ENCODE assay signal across 8 mouse cellular contexts in the genomic region with DNA sequence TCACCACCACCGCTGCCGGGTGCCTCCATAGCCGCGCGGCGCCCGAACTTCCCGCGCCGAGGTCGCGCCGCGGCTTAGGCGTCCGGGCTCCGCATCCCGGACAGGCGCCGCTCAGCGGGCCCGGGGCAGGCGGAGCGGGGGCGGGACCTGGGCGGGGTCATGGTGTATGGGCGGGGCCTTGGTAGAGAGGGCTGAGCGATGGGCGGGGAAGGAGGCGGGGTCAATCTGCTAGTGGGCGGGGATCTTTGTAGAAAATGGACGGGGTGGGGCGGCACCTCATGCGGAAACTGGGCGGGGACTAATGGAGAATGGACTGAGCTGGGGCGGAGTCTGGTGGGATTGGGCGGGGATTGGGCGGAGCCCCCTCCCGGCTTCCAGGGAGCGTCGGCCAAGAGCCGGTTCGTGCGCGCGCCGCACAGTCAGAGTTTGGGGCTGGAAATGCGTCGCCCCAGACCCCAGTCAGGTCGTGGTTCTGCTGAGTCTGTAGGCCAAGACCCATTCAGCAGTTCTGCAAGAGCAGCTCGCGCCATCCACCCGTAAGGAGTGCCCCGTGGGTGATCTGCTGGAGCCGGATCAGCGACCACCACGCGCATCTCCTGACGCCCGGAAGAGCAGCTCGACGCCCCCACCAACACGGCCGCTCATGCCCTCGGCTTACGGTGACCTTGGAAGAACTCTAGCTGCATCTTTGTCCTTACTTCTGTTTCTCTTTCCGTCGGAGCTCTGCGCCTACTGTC. TPM values are rescaled to one million over a fixed set of nuclear protein-coding genes. Genes with fewer than 3 reads are reported as not detected.
DNase-seq lines count a peak whose midpoint lies in the region; ATAC-seq and TF ChIP-seq lines count a peak whose summit lies in the region.

A gene (minus strand): TSS at position 143 of the 737 bp plus-strand sequence.

- no peaks in the 10 kb centered on the region for H3K36me3 ChIP-seq in limb, embryonic 12.5 days
- no peaks in the 10 kb centered on the region for H3K36me3 ChIP-seq in midbrain, embryonic 14.5 days (ENCODE audit: control insufficient read depth, insufficient read depth, low read length)

- H3K4me3 ChIP-seq in embryonic fibroblast, embryonic 13.5 days (ENCODE audit: insufficient read depth, low read length) = peak within 1 kb of the TSS; percentile 49
- H3K4me3 ChIP-seq in limb, embryonic 12.5 days (replicated peaks) = peak within 1 kb of the TSS; percentile 71
- H3K4me3 ChIP-seq in midbrain, embryonic 14.5 days (replicated peaks; ENCODE audit: low read depth, low read length) = peak within 1 kb of the TSS; percentile 64

- H3K27ac ChIP-seq in embryonic fibroblast, embryonic 13.5 days (ENCODE audit: insufficient read depth, low read length) = no peak within 1 kb of the TSS
- peak within 1 kb of the TSS; percentile 75 for H3K27ac ChIP-seq in limb, embryonic 12.5 days
- H3K27ac ChIP-seq in midbrain, embryonic 14.5 days (replicated peaks; ENCODE audit: low read depth, low read length) = peak within 1 kb of the TSS; percentile 70

- no peaks in the 10 kb centered on the region for H3K4me1 ChIP-seq in embryonic fibroblast, embryonic 13.5 days (ENCODE audit: control insufficient read depth, insufficient read depth, low read length)
- peaks cover 35% of the 10 kb centered on the region for H3K4me1 ChIP-seq in limb, embryonic 12.5 days (replicated peaks)
- peaks cover 19% of the 10 kb centered on the region; the same call in 1 of the 2 replicates for H3K4me1 ChIP-seq in midbrain, embryonic 14.5 days (ENCODE audit: control insufficient read depth, insufficient read depth, low read length)

- peak; percentile 86 for ATAC-seq in limb, embryonic 12.5 days (ENCODE audit: insufficient number of reproducible peaks, insufficient read depth, low FRiP score, low TSS enrichment, low read depth)
- peak; percentile 91 for ATAC-seq in midbrain, embryonic 14.5 days (ENCODE audit: low FRiP score, low TSS enrichment)

- TF ChIP-seq POLR2A in embryonic fibroblast, embryonic 13.5 days (IDR thresholded peaks at IDR 0.05; ENCODE audit: low read depth, low read length) = peak; percentile 58

- H3K9ac ChIP-seq in limb, embryonic 12.5 days (replicated peaks) = peak within 1 kb of the TSS; percentile 73
- peak within 1 kb of the TSS; percentile 57 for H3K9ac ChIP-seq in midbrain, embryonic 14.5 days (replicated peaks; ENCODE audit: low read length)

- peak within 1 kb of the TSS; percentile 88 for H3K4me2 ChIP-seq in limb, embryonic 12.5 days
- H3K4me2 ChIP-seq in midbrain, embryonic 14.5 days (ENCODE audit: low read length) = peak within 1 kb of the TSS; percentile 81

- H3K27me3 ChIP-seq in limb, embryonic 12.5 days = no peaks in the 10 kb centered on the region; the same call in 1 of the 2 replicates
- no peaks in the 10 kb centered on the region for H3K27me3 ChIP-seq in midbrain, embryonic 14.5 days (ENCODE audit: control insufficient read depth, insufficient read depth, low read length)

- DNase-seq in A20 (ENCODE audit: low read depth, low spot score) = peak; percentile 97
- peak; percentile 98 for DNase-seq in brain, adult 2 months (ENCODE audit: low read depth, low spot score)
- DNase-seq in heart, adult 8-10 months (ENCODE audit: low spot score) = peak; percentile 98
- peak; percentile 96 to 98 for DNase-seq in kidney, adult 8-10 months
- DNase-seq in midbrain, embryonic 14.5 days = peak; percentile 98
- DNase-seq in spleen, adult 12 weeks (ENCODE audit: low spot score) = peak; percentile 98

- under 1% methylated on average over 68 of the region's 69 CpGs for WGBS in limb, embryonic 12.5 days
- WGBS in midbrain, embryonic 14.5 days = under 1% methylated on average over 68 of the region's 69 CpGs

- no peaks in the 10 kb centered on the region for H3K9me3 ChIP-seq in limb, embryonic 12.5 days
- H3K9me3 ChIP-seq in midbrain, embryonic 14.5 days (ENCODE audit: control insufficient read depth, low read length) = no peaks in the 10 kb centered on the region

- TF ChIP-seq CTCF in embryonic fibroblast, embryonic 13.5 days (IDR thresholded peaks at IDR 0.05; ENCODE audit: borderline replicate concordance, insufficient read depth, low read length) = no peak

RNA-seq across cellular contexts. Expression of the gene that starts here (rescaled TPM):
- 2.2 and 2.9 TPM in 2 replicates for polyA plus RNA-seq in embryonic fibroblast, embryonic 13.5 days (2011; ENCODE audit: insufficient read length, low read depth, missing spikeins)
- total RNA-seq in heart, adult 8-10 months (2022) = 1 to 10 TPM; 4.2 to 5.4 (median 4.8) TPM
- polyA plus RNA-seq in limb, embryonic 12.5 days (2016; fragmentation: Nextera tagmentation; extraction: Ambion mirVana) = 26.5 and 29.5 TPM in 2 replicates
- 20.3 and 24.2 TPM in 2 replicates for polyA plus RNA-seq in midbrain, embryonic 14.5 days (2014; fragmentation: Nextera tagmentation; extraction: Ambion mirVana)
